Mouse (Mus musculus) bone marrow macrophage, adult 2 months (primary cell): ENCODE measurements around the gene Hist1h2bh.
"Not testable (repeated sequence)": the region's sequence is repeated elsewhere in the genome, so short reads cannot be mapped to it uniquely, and the experiment has no call there.

ENCODE experiments used
- CTCF ChIP-seq: IDR thresholded peaks from 2 replicates; pipeline ENCODE4 v1.5.1; 2012; ENCODE audit warnings: low read depth, mild to moderate bottlenecking, low read length, moderate library complexity
- POLR2A ChIP-seq: IDR thresholded peaks from 2 replicates; pipeline ENCODE4 v1.6.1; 2012; ENCODE audit warnings: mild to moderate bottlenecking, low read depth, low read length, borderline replicate concordance

GRCm38 (mm10) chr13:23573898-23574524, 30.8 kb upstream of the Hist1h2bh start, which contains the start of the genes Hist1h2bf and Hist1h2ad:
- TF ChIP-seq POLR2A, CTCF: not testable (repeated sequence)
